Mouse (Mus musculus) kidney, adult 2 months (tissue): Measurements from ENCODE around the gene Tlx1. TPM values are rescaled to one million over a fixed set of nuclear protein-coding genes. Genes with fewer than 3 reads are reported as not detected.

ENCODE experiments used
- DNase-seq: peaks from one replicate; pipeline ENCODE4 v3.0.0; 2021
- H3K27ac ChIP-seq: fragments of 200-500 bp; 2 replicates; pipeline ENCODE4 v1.5.1; 2012; ENCODE audit warnings: low read depth, low read length, control low read depth, inconsistent platforms; ENCODE audit not compliant: insufficient read depth
- H3K27me3 ChIP-seq: fragments of 200-500 bp; replicated peaks from 2 replicates; pipeline ENCODE4 v1.6.1; 2012; ENCODE audit warnings: mild to moderate bottlenecking, moderate library complexity, low read length, inconsistent platforms; ENCODE audit not compliant: control insufficient read depth, insufficient read depth
- H3K36me3 ChIP-seq: fragments of 200-500 bp; 2 replicates; pipeline ENCODE4 v1.6.1; 2012; ENCODE audit warnings: mild to moderate bottlenecking, moderate library complexity, low read length, inconsistent platforms; ENCODE audit not compliant: control insufficient read depth, insufficient read depth
- H3K4me1 ChIP-seq: fragments of 200-500 bp; 2 replicates; pipeline ENCODE4 v1.6.1; 2011; ENCODE audit warnings: low read length; ENCODE audit not compliant: control insufficient read depth, insufficient read depth
- H3K4me3 ChIP-seq: fragments of 200-500 bp; 2 replicates; pipeline ENCODE4 v1.5.1; 2011; ENCODE audit warnings: mild to moderate bottlenecking, low read depth, low read length, control low read depth; ENCODE audit not compliant: insufficient read depth
- CTCF ChIP-seq: fragments of 200-500 bp; conservative IDR thresholded peaks from 2 replicates; pipeline ENCODE4 v1.5.1; 2011; ENCODE audit warnings: low read depth, mild to moderate bottlenecking, control low read depth, low read length, moderate library complexity, mixed read lengths; ENCODE audit not compliant: insufficient read depth, insufficient read length
- POLR2A ChIP-seq: fragments of 200-500 bp; IDR thresholded peaks from one replicate; pipeline ENCODE4 v1.6.1; 2011; ENCODE audit warnings: low read depth, low read length, control low read depth
- WGBS: fragments of 180-500 bp; shearing (Covaris S2); methylation state at CpG from one replicate; pipeline ENCODE4 v1.1.7; 2018; 5-methylcytosine and 5-hydroxymethylcytosine counted together
- polyA plus RNA-seq: library from polyadenylated mRNA; depleted of rRNA; stranded (reverse); fragments of >200 nt; gene quantifications from 2 replicates; pipeline ENCODE4 v1.2.3, GENCODE M21; 2012

The Tlx1 gene
- polyA plus RNA-seq, 1 experiment: not detected

- H3K4me1 ChIP-seq: no peaks in the 10 kb centered on the region
- peaks cover 14% of the 10 kb centered on the region; the same call in 1 of the 2 replicates for H3K27me3 ChIP-seq
- WGBS: 4% methylated on average over 20 of the region's 20 CpGs
- no peak for TF ChIP-seq CTCF
- TF ChIP-seq POLR2A: no peak
- no peaks in the 10 kb centered on the region for H3K36me3 ChIP-seq
- no peak overlapping the region for H3K27ac ChIP-seq
- no peak for DNase-seq
- H3K4me3 ChIP-seq: no peak overlapping the region
Observed at GRCm38 (mm10) chr19:45158896-45159295, 8.4 kb downstream of the Tlx1 start.

GRCm38 (mm10) chr19:45159491-45159890 lies 9.0 kb downstream of the Tlx1 start:
- H3K27me3 ChIP-seq: peaks cover 13% of the 10 kb centered on the region; the same call in 1 of the 2 replicates
- H3K27ac ChIP-seq: no peak overlapping the region
- H3K4me1 ChIP-seq: no peaks in the 10 kb centered on the region
- H3K36me3 ChIP-seq: no peaks in the 10 kb centered on the region
- 12% methylated on average over 5 of the region's 5 CpGs for WGBS
- TF ChIP-seq CTCF (no peak), POLR2A (no peak)
- no peak for DNase-seq
- no peak overlapping the region for H3K4me3 ChIP-seq

- no peaks in the 10 kb centered on the region for H3K4me1 ChIP-seq
- no peak overlapping the region for H3K4me3 ChIP-seq
- peaks cover 12% of the 10 kb centered on the region; the same call in 1 of the 2 replicates for H3K27me3 ChIP-seq
- TF ChIP-seq POLR2A: no peak
- TF ChIP-seq CTCF: no peak
- H3K27ac ChIP-seq: no peak overlapping the region
- DNase-seq: no peak
- no peaks in the 10 kb centered on the region for H3K36me3 ChIP-seq
- WGBS: 7% methylated on average over 5 of the region's 5 CpGs
Observed at GRCm38 (mm10) chr19:45159991-45160390, 9.5 kb downstream of the Tlx1 start.

GRCm38 (mm10) chr19:45160523-45160922 lies 10.0 kb downstream of the Tlx1 start:
- Histone ChIP-seq H3K4me1 (no peaks in the 10 kb centered on the region), H3K36me3 (no peaks in the 10 kb centered on the region), H3K27ac (no peak overlapping the region), H3K4me3 (no peak overlapping the region), H3K27me3 (peaks cover 11% of the 10 kb centered on the region; the same call in 1 of the 2 replicates)
- no peak for TF ChIP-seq CTCF
- no peak for TF ChIP-seq POLR2A
- WGBS: under 1% methylated on average over 5 of the region's 5 CpGs
- DNase-seq: no peak

- Histone ChIP-seq H3K4me3 (no peak overlapping the region), H3K4me1 (no peaks in the 10 kb centered on the region), H3K27ac (no peak overlapping the region), H3K27me3 (peaks cover 6% of the 10 kb centered on the region; the same call in 1 of the 2 replicates), H3K36me3 (no peaks in the 10 kb centered on the region)
- TF ChIP-seq CTCF (peak; percentile 86), POLR2A (no peak)
- peak; percentile 76 for DNase-seq
- WGBS: 2% methylated on average over 12 of the region's 12 CpGs
Observed at GRCm38 (mm10) chr19:45161093-45161492, 10.6 kb downstream of the Tlx1 start.

GRCm38 (mm10) chr19:45162181-45162580 lies 11.7 kb downstream of the Tlx1 start:
- Histone ChIP-seq H3K27me3 (peaks cover 4% of the 10 kb centered on the region; the same call in 1 of the 2 replicates), H3K36me3 (no peaks in the 10 kb centered on the region), H3K4me3 (no peak overlapping the region), H3K27ac (no peak overlapping the region), H3K4me1 (no peaks in the 10 kb centered on the region)
- 36% methylated on average over 7 of the region's 7 CpGs for WGBS
- no peak for DNase-seq
- no peak for TF ChIP-seq POLR2A
- no peak for TF ChIP-seq CTCF

GRCm38 (mm10) chr19:45162871-45163270 lies 12.4 kb downstream of the Tlx1 start:
- no peaks in the 10 kb centered on the region for H3K4me1 ChIP-seq
- H3K4me3 ChIP-seq: no peak overlapping the region
- WGBS: 11% methylated on average over 12 of the region's 12 CpGs
- no peak overlapping the region for H3K27ac ChIP-seq
- peaks cover 4% of the 10 kb centered on the region; the same call in 1 of the 2 replicates for H3K27me3 ChIP-seq
- no peak for DNase-seq
- no peaks in the 10 kb centered on the region for H3K36me3 ChIP-seq
- TF ChIP-seq CTCF: no peak
- no peak for TF ChIP-seq POLR2A
